ENCODE assay signal across 13 mouse cellular contexts in genomic region chr10:44779568-44780207, GRCm38 (mm10).
DNase-seq lines count a peak whose midpoint lies in the region; ATAC-seq and TF ChIP-seq lines count a peak whose summit lies in the region.
"Had no signal": no experiment of that assay in that cellular context is flagged by ENCODE, and none has a peak within 500 bp of the region (broad histone marks: within the 10 kb centered on the region; RNA-seq: fewer than 3 reads in every experiment).

No protein-coding gene starts in this region.

- H3K9me3 ChIP-seq in heart, embryonic 11.5 days (replicated peaks; ENCODE audit: control insufficient read depth, low read length) = no peaks in the 10 kb centered on the region
- H3K9me3 ChIP-seq: forebrain, embryonic 13.5 days; midbrain, embryonic 15.5 days; neural tube, embryonic 13.5 days had no signal

- H3K4me2 ChIP-seq in heart, embryonic 11.5 days = no peak overlapping the region
- H3K4me2 ChIP-seq: forebrain, embryonic 13.5 days; midbrain, embryonic 15.5 days; neural tube, embryonic 13.5 days had no signal

- DNase-seq in heart, adult 11 months = peak; percentile 43
- peak; percentile 53 for DNase-seq in liver, adult 2 months (ENCODE audit: extremely low read depth, low read depth, low spot score)
- DNase-seq in liver = no peak
- DNase-seq in Muller cell, postnatal 12 days (ENCODE audit: inconsistent ontology term) = peak; percentile 12
- DNase-seq in brain, embryonic 14.5 days (ENCODE audit: low read depth) = peak; percentile 39
- DNase-seq in right cerebral cortex, postnatal 14 days = no peak
- DNase-seq: right cerebral cortex, postnatal 25 days; thymus, postnatal 4 days had no signal

- TF ChIP-seq CTCF in liver, adult 2 months (IDR thresholded peaks at IDR 0.05; ENCODE audit: low read depth, low read length) = no peak
- no peak for TF ChIP-seq CTCF in brain, embryonic 14.5 days (IDR thresholded peaks at IDR 0.05; ENCODE audit: borderline replicate concordance, extremely low read depth, insufficient read depth, insufficient read length)

- H3K27ac ChIP-seq in heart, embryonic 11.5 days (ENCODE audit: low read depth, low read length) = no peak overlapping the region
- H3K27ac ChIP-seq in liver, adult 2 months (replicated peaks; ENCODE audit: insufficient read depth, low read depth, low read length) = no peak overlapping the region
- H3K27ac ChIP-seq: forebrain, embryonic 13.5 days; layer of hippocampus, adult 2 months; midbrain, embryonic 15.5 days; neural tube, embryonic 13.5 days had no signal

- no peaks in the 10 kb centered on the region for H3K79me2 ChIP-seq in liver, adult 2 months (ENCODE audit: control insufficient read depth, insufficient read depth, low read length)

- 38% methylated on average over 8 of the region's 8 CpGs for WGBS in heart, embryonic 11.5 days (ENCODE audit: insufficient replicate concordance)
- WGBS in liver, adult 2 months = 57% methylated on average over 8 of the region's 8 CpGs

- no peak overlapping the region for H3K4me3 ChIP-seq in heart, embryonic 11.5 days (ENCODE audit: low read depth, low read length)
- H3K4me3 ChIP-seq in liver, adult 2 months (ENCODE audit: insufficient read depth, low read depth, low read length) = no peak overlapping the region
- H3K4me3 ChIP-seq: forebrain, embryonic 13.5 days; layer of hippocampus, adult 2 months; midbrain, embryonic 15.5 days; neural tube, embryonic 13.5 days had no signal

- H3K4me1 ChIP-seq in heart, embryonic 11.5 days (ENCODE audit: control insufficient read depth, insufficient read depth, low read length) = 0 out of 2 replicates have a peak, but pooled peaks cover 5% of the 10 kb centered on the region
- no peaks in the 10 kb centered on the region for H3K4me1 ChIP-seq in liver, adult 2 months (ENCODE audit: control insufficient read depth, insufficient read depth, low read length)
- H3K4me1 ChIP-seq: forebrain, embryonic 13.5 days; midbrain, embryonic 15.5 days; neural tube, embryonic 13.5 days had no signal

- no peak overlapping the region for H3K9ac ChIP-seq in heart, embryonic 11.5 days (ENCODE audit: low read depth, low read length)
- no peak overlapping the region for H3K9ac ChIP-seq in liver, adult 2 months (ENCODE audit: low read depth, low read length)
- H3K9ac ChIP-seq: forebrain, embryonic 13.5 days; midbrain, embryonic 15.5 days; neural tube, embryonic 13.5 days had no signal

- TF ChIP-seq POLR2A in liver, adult 2 months (IDR thresholded peaks at IDR 0.05; ENCODE audit: extremely low read depth, insufficient read depth, low read length) = no peak
- no peak for TF ChIP-seq POLR2A in brain, embryonic 14.5 days (IDR thresholded peaks at IDR 0.05; ENCODE audit: borderline replicate concordance, extremely low read depth, insufficient read depth, insufficient read length, poor library complexity, severe bottlenecking)

- no peak for ATAC-seq in heart, embryonic 11.5 days (replicated peaks; ENCODE audit: insufficient number of reproducible peaks, low FRiP score, low TSS enrichment)
- ATAC-seq: forebrain, embryonic 13.5 days; midbrain, embryonic 15.5 days had no signal

- no peaks in the 10 kb centered on the region for H3K27me3 ChIP-seq in heart, embryonic 11.5 days (ENCODE audit: control insufficient read depth, insufficient read depth, low read length)
- H3K27me3 ChIP-seq in liver, adult 2 months (ENCODE audit: control insufficient read depth, insufficient read depth, low read length) = no peaks in the 10 kb centered on the region
- H3K27me3 ChIP-seq: forebrain, embryonic 13.5 days; midbrain, embryonic 15.5 days; neural tube, embryonic 13.5 days had no signal

- H3K36me3 ChIP-seq in heart, embryonic 11.5 days (ENCODE audit: control insufficient read depth, insufficient read depth, low read length) = no peaks in the 10 kb centered on the region
- H3K36me3 ChIP-seq in liver, adult 2 months (ENCODE audit: control insufficient read depth, insufficient read depth, low read length) = no peaks in the 10 kb centered on the region
- H3K36me3 ChIP-seq: midbrain, embryonic 15.5 days; neural tube, embryonic 13.5 days had no signal

Comparison
In these comparisons a context has a peak if more than half of its experiments do, and no peak if none do; other contexts are left out.
1. DNase-seq: peak in heart, adult 11 months (single experiment), liver, adult 2 months (single experiment), Muller cell, postnatal 12 days (single experiment) and brain, embryonic 14.5 days (single experiment); none in liver (single experiment) and right cerebral cortex, postnatal 14 days (single experiment).